Mouse (Mus musculus): Measurements from ENCODE around the gene Itpkc. TPM values are rescaled to one million over a fixed set of nuclear protein-coding genes. Genes with fewer than 3 reads are reported as not detected.

Gene Itpkc
- polyA plus RNA-seq (2015; fragmentation: Nextera tagmentation; extraction: Ambion mirVana): 1.6 and 2.0 TPM in 2 replicates

DNA sequence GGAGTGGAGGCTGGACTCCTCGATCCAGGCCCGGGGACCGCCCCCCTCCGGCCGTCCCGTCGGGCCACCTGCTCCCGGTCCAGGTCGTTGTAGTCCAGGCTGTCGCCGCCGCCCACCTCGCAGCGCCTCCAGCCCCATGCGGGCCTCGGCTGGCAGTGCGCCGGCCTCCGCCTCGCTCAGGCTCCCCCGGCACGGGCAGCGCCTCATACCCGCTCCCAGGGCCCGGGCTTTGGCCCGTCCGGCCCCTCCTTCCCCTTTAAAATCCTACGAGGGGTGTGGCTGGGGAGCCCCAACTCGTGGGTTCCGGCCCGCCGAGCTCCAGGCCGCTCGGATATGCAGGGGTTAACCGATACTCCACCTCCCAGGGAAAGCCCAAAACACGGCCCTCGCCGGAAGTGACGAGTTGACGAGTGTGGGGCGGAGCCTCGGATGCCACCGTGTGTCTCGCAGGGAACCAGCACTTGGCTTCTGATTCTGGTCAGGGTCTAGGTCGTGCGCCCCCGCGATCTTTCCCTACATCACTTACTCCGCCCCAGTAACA lies at the start of gene Itpkc:
Itpkc (minus strand) TSS at position 381 of the 541 bp plus-strand sequence.
- H3K27ac ChIP-seq (ENCODE audit: low read length): peak within 1 kb of the TSS; percentile 79
- no peaks in the 10 kb centered on the region for H3K27me3 ChIP-seq (ENCODE audit: control insufficient read depth, insufficient read depth, low read depth, low read length)
- H3K4me1 ChIP-seq (ENCODE audit: control insufficient read depth, low read depth, low read length): peaks cover 48% of the 10 kb centered on the region
- H3K4me2 ChIP-seq (ENCODE audit: low read depth, low read length): peak within 1 kb of the TSS; percentile 91
- peak within 1 kb of the TSS; percentile 91 for H3K9ac ChIP-seq (ENCODE audit: low read depth, low read length)
- H3K9me3 ChIP-seq (replicated peaks; ENCODE audit: control insufficient read depth, low read length): no peaks in the 10 kb centered on the region
- peak; percentile 81 for ATAC-seq (ENCODE audit: low read depth)
- no peaks in the 10 kb centered on the region for H3K36me3 ChIP-seq (ENCODE audit: control insufficient read depth, insufficient read depth)
- H3K4me3 ChIP-seq (ENCODE audit: low read depth, low read length): peak within 1 kb of the TSS; percentile 92
- 0% methylated on average over 48 of the region's 49 CpGs for WGBS (ENCODE audit: insufficient replicate concordance)

DNA sequence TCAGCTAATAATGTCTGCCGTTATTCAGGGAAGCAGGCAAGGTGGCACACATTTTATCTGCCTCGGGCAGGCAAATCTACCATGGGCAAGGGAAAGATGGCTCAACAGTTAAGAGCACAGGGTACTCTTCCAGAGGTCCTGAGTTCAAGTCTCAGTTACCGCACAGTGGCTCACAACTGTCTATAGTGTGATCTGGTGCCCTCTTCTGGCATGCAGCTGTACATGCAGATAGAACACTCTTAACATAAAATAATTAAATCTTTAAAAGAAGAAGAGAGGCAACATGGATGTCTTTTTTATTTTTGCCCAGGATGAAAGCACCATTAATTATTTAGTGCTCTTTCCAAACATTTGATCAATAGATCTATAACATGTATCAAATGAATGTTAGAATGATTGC lies 48.7 kb upstream of the Itpkc start:
- H3K4me3 ChIP-seq (ENCODE audit: low read depth, low read length): no peak overlapping the region
- no peak overlapping the region for H3K27ac ChIP-seq (ENCODE audit: low read length)
- no peak for ATAC-seq (ENCODE audit: low read depth)
- no peaks in the 10 kb centered on the region for H3K27me3 ChIP-seq (ENCODE audit: control insufficient read depth, insufficient read depth, low read depth, low read length)
- no peaks in the 10 kb centered on the region for H3K36me3 ChIP-seq (ENCODE audit: control insufficient read depth, insufficient read depth)
- no peaks in the 10 kb centered on the region for H3K4me1 ChIP-seq (ENCODE audit: control insufficient read depth, low read depth, low read length)
- 66% methylated on average over 3 of the region's 3 CpGs for WGBS (ENCODE audit: insufficient replicate concordance)
- no peaks in the 10 kb centered on the region for H3K9me3 ChIP-seq (replicated peaks; ENCODE audit: control insufficient read depth, low read length)
- H3K4me2 ChIP-seq (ENCODE audit: low read depth, low read length): no peak overlapping the region
- no peak overlapping the region for H3K9ac ChIP-seq (ENCODE audit: low read depth, low read length)

DNA sequence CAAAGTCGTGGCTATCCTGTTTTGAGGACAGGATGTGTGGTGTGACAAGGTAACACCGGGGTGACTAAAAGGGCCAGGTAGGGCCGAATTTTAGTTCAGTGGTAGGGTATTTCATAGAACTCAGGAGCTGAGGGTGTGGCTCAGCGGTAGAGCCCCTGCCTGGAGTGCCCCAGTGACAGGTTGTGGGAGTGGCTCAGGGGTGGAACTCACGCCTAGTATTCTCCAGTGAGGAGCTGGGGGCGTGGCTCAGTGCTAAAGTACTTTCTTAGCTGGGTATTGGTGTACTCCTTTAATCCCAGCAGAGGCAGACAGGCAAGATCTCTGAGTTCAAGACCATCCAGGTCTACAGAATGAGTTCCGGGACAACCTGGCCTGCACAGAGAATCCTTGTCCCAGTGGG lies 47.6 kb upstream of the Itpkc start:
- no peak for ATAC-seq (ENCODE audit: low read depth)
- H3K9me3 ChIP-seq (replicated peaks; ENCODE audit: control insufficient read depth, low read length): no peaks in the 10 kb centered on the region
- H3K4me3 ChIP-seq (ENCODE audit: low read depth, low read length): no peak overlapping the region
- no peak overlapping the region for H3K4me2 ChIP-seq (ENCODE audit: low read depth, low read length)
- no peaks in the 10 kb centered on the region for H3K27me3 ChIP-seq (ENCODE audit: control insufficient read depth, insufficient read depth, low read depth, low read length)
- no peak overlapping the region for H3K27ac ChIP-seq (ENCODE audit: low read length)
- H3K4me1 ChIP-seq (ENCODE audit: control insufficient read depth, low read depth, low read length): no peaks in the 10 kb centered on the region
- H3K9ac ChIP-seq (ENCODE audit: low read depth, low read length): no peak overlapping the region
- no peaks in the 10 kb centered on the region for H3K36me3 ChIP-seq (ENCODE audit: control insufficient read depth, insufficient read depth)
- WGBS (ENCODE audit: insufficient replicate concordance): 33% methylated on average over 7 of the region's 7 CpGs

DNA sequence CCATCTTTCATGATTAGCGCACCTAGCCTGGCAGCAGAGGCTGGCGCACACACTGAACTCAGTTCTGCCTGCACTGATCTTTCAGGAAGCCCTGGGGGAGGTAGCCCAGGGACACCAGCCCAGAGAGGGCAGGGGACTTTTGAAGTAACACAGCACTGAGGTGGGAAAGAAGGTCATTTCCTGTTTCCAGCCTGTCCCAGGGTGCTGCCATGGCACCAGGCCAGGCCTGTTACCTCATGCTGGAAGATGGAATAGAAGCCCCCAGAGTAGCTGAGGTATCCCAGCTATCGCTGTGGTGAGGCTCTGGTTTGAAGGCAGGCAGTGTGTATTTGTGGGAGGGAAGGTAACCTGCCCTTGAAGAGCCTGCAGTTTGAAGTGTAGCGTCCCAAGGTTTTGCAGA lies 46.5 kb upstream of the Itpkc start:
- Histone ChIP-seq H3K4me1 (ENCODE audit: control insufficient read depth, low read depth, low read length) (no peaks in the 10 kb centered on the region), H3K4me2 (ENCODE audit: low read depth, low read length) (no peak overlapping the region), H3K9me3 (replicated peaks; ENCODE audit: control insufficient read depth, low read length) (no peaks in the 10 kb centered on the region), H3K9ac (ENCODE audit: low read depth, low read length) (no peak overlapping the region), H3K27me3 (ENCODE audit: control insufficient read depth, insufficient read depth, low read depth, low read length) (no peaks in the 10 kb centered on the region), H3K27ac (ENCODE audit: low read length) (no peak overlapping the region), H3K36me3 (ENCODE audit: control insufficient read depth, insufficient read depth) (no peaks in the 10 kb centered on the region), H3K4me3 (ENCODE audit: low read depth, low read length) (no peak overlapping the region)
- 77% methylated on average over 4 of the region's 4 CpGs for WGBS (ENCODE audit: insufficient replicate concordance)
- no peak for ATAC-seq (ENCODE audit: low read depth)

DNA sequence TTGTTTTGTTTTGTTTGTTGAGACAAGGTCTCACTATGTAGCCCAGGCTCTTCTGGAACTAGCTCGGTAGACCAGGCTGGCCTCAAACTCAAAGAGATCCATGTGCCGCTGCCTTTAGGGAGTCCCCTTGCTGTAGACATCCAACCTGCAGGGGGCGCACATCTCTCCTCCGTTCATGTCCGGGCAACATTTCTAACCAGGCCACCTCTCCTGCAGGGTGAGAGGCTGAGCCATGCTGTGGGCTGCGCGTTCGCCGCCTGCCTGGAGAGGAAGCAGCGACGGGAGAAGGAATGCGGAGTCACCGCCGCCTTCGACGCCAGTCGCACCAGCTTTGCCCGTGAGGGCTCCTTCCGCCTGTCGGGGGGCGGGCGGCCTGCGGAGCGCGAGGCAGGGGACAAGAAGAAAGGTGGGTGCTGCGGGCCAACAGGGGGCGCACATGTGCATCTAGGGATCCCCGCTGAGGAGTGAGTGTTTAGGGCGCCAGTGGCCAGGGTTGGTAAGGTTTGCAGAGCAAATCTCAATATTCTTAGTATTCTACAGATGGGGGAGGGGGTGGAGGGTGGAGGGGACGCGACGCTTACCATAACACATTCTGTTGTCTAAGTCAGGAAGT lies 45.4 kb upstream of the Itpkc start:
- no peaks in the 10 kb centered on the region for H3K36me3 ChIP-seq (ENCODE audit: control insufficient read depth, insufficient read depth)
- ATAC-seq (ENCODE audit: low read depth): peak; percentile 50; the same call in 1 of the 2 replicates
- H3K9ac ChIP-seq (ENCODE audit: low read depth, low read length): no peak overlapping the region
- peak overlapping the region; percentile 10; the same call in 1 of the 2 replicates for H3K4me3 ChIP-seq (ENCODE audit: low read depth, low read length)
- H3K27me3 ChIP-seq (ENCODE audit: control insufficient read depth, insufficient read depth, low read depth, low read length): no peaks in the 10 kb centered on the region
- no peaks in the 10 kb centered on the region for H3K4me1 ChIP-seq (ENCODE audit: control insufficient read depth, low read depth, low read length)
- no peak overlapping the region for H3K27ac ChIP-seq (ENCODE audit: low read length)
- H3K4me2 ChIP-seq (ENCODE audit: low read depth, low read length): peak overlapping the region; percentile 22
- 54% methylated on average over 32 of the region's 32 CpGs for WGBS (ENCODE audit: insufficient replicate concordance)
- H3K9me3 ChIP-seq (replicated peaks; ENCODE audit: control insufficient read depth, low read length): 0 out of 2 replicates have a peak, but pooled peaks cover 2% of the 10 kb centered on the region

DNA sequence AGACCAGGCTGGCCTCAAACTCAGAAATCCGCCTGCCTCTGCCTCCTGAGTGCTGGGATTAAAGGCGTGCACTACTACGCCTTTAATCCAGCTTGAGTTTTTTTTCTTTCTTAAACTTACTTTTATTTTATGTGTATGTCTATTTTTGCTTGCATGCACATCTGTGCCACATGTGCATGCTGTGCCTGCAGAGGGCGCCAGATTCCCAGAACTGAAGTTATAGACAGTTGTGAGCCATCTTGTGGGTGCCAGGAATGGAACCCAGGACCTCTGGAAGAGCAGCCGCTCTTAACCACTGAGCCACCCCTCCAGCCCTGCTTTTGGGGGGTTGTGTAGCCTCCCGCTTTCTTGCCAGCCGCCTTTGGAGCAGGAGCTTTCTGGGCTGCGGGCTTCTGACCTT lies 43.0 kb upstream of the Itpkc start:
- Histone ChIP-seq H3K27ac (ENCODE audit: low read length) (no peak overlapping the region), H3K4me2 (ENCODE audit: low read depth, low read length) (no peak overlapping the region), H3K27me3 (ENCODE audit: control insufficient read depth, insufficient read depth, low read depth, low read length) (no peaks in the 10 kb centered on the region), H3K4me3 (ENCODE audit: low read depth, low read length) (no peak overlapping the region), H3K4me1 (ENCODE audit: control insufficient read depth, low read depth, low read length) (no peaks in the 10 kb centered on the region), H3K9me3 (replicated peaks; ENCODE audit: control insufficient read depth, low read length) (0 out of 2 replicates have a peak, but pooled peaks cover 2% of the 10 kb centered on the region), H3K9ac (ENCODE audit: low read depth, low read length) (no peak overlapping the region), H3K36me3 (ENCODE audit: control insufficient read depth, insufficient read depth) (no peaks in the 10 kb centered on the region)
- no peak for ATAC-seq (ENCODE audit: low read depth)
- 77% methylated on average over 8 of the region's 8 CpGs for WGBS (ENCODE audit: insufficient replicate concordance)

DNA sequence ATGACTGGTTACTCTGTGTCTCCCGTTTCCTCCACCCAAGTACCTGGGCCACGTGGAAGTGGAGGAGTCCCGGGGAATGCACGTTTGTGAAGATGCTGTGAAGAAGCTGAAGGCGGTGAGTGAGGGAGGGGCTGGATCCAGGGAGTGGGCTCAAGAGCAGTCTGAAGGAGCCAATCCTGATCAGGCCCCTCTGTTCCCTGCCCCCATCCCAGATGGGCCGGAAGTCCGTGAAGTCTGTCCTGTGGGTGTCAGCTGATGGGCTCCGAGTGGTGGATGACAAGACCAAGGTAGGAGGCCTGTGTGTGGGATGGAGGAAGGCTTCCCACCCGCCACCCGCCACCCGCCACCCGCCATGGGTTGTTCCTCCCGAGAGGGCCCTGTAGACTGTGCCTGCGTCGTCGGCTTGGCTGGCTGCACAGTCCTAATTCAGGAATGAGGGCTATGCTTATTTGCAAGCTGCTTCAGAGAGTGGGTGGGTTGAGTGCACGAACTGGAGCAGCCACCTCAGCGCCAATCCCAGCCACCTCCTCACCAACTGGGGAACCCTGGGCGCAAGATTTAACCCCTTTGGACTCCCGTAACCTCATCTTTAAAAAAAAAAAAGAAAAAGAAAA lies 38.2 kb upstream of the Itpkc start:
- Histone ChIP-seq H3K4me1 (ENCODE audit: control insufficient read depth, low read depth, low read length) (no peaks in the 10 kb centered on the region), H3K9ac (ENCODE audit: low read depth, low read length) (no peak overlapping the region), H3K9me3 (replicated peaks; ENCODE audit: control insufficient read depth, low read length) (0 out of 2 replicates have a peak, but pooled peaks cover 2% of the 10 kb centered on the region), H3K36me3 (ENCODE audit: control insufficient read depth, insufficient read depth) (no peaks in the 10 kb centered on the region), H3K4me2 (ENCODE audit: low read depth, low read length) (no peak overlapping the region), H3K27ac (ENCODE audit: low read length) (no peak overlapping the region), H3K27me3 (ENCODE audit: control insufficient read depth, insufficient read depth, low read depth, low read length) (no peaks in the 10 kb centered on the region), H3K4me3 (ENCODE audit: low read depth, low read length) (no peak overlapping the region)
- no peak for ATAC-seq (ENCODE audit: low read depth)
- WGBS (ENCODE audit: insufficient replicate concordance): 69% methylated on average over 20 of the region's 20 CpGs

DNA sequence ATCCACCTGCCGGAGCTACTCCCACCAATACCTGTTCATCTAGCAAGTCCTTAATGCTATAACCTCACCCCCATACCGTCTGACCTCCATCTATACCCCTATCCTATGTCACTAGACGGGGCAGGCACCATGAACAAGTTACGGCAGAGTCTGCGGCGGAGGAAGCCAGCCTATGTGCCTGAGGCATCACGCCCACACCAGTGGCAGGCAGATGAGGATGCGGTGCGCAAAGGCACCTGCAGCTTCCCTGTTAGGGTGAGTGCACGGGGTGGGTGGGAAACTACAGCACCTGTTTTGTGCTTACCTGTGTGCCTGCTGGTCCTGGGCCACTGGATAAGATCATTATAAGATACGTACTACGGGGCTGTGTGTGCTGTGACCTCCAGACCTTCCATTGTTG lies 36.3 kb upstream of the Itpkc start:
- Histone ChIP-seq H3K27ac (ENCODE audit: low read length) (no peak overlapping the region), H3K36me3 (ENCODE audit: control insufficient read depth, insufficient read depth) (no peaks in the 10 kb centered on the region), H3K4me3 (ENCODE audit: low read depth, low read length) (no peak overlapping the region), H3K9ac (ENCODE audit: low read depth, low read length) (no peak overlapping the region), H3K9me3 (replicated peaks; ENCODE audit: control insufficient read depth, low read length) (0 out of 2 replicates have a peak, but pooled peaks cover 1% of the 10 kb centered on the region), H3K27me3 (ENCODE audit: control insufficient read depth, insufficient read depth, low read depth, low read length) (peaks cover 2% of the 10 kb centered on the region; the same call in 1 of the 2 replicates), H3K4me1 (ENCODE audit: control insufficient read depth, low read depth, low read length) (no peaks in the 10 kb centered on the region), H3K4me2 (ENCODE audit: low read depth, low read length) (no peak overlapping the region)
- 73% methylated on average over 12 of the region's 12 CpGs for WGBS (ENCODE audit: insufficient replicate concordance)
- no peak for ATAC-seq (ENCODE audit: low read depth)

DNA sequence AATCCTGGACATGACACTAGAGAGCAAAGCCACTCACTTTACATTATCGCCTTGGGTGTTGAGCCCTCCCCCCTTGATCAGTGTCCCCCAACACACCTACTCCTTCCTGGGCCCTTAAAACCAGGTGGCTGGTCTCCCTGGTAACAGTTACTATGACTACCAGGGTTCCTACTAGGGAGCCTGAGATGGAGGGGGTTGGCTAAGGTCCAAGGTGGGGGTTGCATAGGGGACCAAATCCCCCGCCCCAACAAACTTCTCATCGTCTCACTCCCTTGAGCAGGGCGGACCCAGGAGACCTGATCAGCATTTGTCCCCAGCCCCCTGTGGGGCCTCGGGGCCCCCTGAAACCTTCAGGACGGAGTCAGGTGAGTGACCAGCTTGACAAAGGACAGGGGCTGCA lies 33.4 kb upstream of the Itpkc start:
- no peak overlapping the region for H3K27ac ChIP-seq (ENCODE audit: low read length)
- H3K4me1 ChIP-seq (ENCODE audit: control insufficient read depth, low read depth, low read length): peaks cover 20% of the 10 kb centered on the region
- WGBS (ENCODE audit: insufficient replicate concordance): 60% methylated on average over 6 of the region's 6 CpGs
- no peak for ATAC-seq (ENCODE audit: low read depth)
- no peak overlapping the region for H3K9ac ChIP-seq (ENCODE audit: low read depth, low read length)
- no peak overlapping the region for H3K4me3 ChIP-seq (ENCODE audit: low read depth, low read length)
- H3K9me3 ChIP-seq (replicated peaks; ENCODE audit: control insufficient read depth, low read length): no peaks in the 10 kb centered on the region
- no peak overlapping the region for H3K4me2 ChIP-seq (ENCODE audit: low read depth, low read length)
- peaks cover 4% of the 10 kb centered on the region; the same call in 1 of the 2 replicates for H3K27me3 ChIP-seq (ENCODE audit: control insufficient read depth, insufficient read depth, low read depth, low read length)
- H3K36me3 ChIP-seq (ENCODE audit: control insufficient read depth, insufficient read depth): no peaks in the 10 kb centered on the region
